Mouse (Mus musculus) CD4-positive helper T cell, adult 2 months (primary cell): ENCODE data around the gene Mtfr1l.
A peak's percentile ranks its signal among the peaks of the same experiment; 100 is the strongest.

Source experiments
- DNase-seq: peaks from one replicate; pipeline ENCODE4 v3.0.0-alpha.2; 2012; ENCODE audit warnings: low read depth, missing footprints, low spot score

The Mtfr1l gene

DNA sequence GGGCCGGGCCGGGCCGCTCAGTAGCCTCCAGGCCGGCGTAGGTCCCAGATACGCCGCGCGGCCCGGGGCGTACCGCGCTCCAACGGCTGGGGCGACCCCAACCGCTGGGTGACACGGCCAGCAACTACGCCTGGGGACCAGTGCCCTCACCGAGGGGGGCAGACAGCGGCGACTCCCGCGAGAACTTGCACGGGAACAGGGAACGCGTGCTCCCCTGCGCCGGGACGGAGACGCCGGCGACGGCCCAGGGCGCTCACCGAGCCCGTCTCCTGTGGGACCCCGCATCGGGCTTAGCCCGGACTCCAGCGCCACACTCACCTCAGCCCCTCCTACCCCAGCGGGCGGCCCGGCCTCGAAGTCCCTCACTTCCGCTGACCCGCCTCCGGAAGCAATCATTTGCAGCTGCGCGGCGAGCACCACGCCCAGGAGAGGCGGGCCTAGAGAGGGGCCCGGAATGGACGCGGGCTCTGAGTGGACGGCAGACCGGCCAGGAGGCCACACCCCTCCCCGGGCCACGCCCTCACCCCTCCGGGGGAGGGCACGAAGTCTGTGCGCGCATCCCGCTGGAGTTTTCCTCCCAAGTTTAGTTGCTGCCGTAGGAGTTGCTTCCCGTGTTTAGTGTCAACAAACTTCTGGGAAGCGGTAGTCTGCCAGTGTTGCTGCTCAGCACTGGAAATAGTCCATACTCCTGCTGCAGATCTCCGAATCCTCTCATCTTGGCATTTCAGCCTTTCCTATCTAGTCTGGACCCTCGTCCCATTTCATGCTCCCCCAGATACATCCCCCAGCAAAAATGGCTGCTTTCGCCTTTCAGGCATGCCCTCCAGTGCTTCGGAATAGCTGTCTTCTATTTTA lies at the start of gene Mtfr1l:
TSS of gene Mtfr1l (minus strand) at position 456 of the 855 bp plus-strand sequence.
- DNase-seq: peak; percentile 96

DNA sequence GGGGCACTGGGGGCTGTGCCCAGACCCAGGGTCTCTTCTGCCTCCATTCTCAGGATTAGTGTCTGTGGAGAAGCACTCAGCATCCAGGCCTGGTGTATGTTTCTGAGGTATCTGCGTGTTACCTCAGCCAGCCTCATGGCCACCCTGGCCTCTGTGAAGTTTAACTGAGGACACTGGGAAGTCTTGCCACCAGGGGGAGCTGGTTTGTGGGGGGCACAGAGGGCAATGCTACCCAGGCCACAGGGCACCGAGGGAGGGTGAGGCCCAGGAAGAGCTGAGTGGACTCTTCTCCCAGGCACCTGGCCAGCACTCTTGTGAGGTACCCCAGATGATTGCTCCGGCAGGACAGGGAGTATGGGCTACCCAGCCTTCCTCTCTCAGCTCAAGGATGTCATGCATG lies 48.3 kb upstream of the Mtfr1l start:
- peak; percentile 47 for DNase-seq

GRCm38 (mm10) chr4:134581365-134581764 lies 46.2 kb upstream of the Mtfr1l start:
- DNase-seq: no peak

- no peak for DNase-seq
Observed at GRCm38 (mm10) chr4:134580351-134581148, 45.4 kb upstream of the Mtfr1l start.

GRCm38 (mm10) chr4:134579620-134580019 lies 44.4 kb upstream of the Mtfr1l start:
- DNase-seq: no peak

GRCm38 (mm10) chr4:134579212-134579611 lies 44.0 kb upstream of the Mtfr1l start:
- no peak for DNase-seq

GRCm38 (mm10) chr4:134578407-134578806 lies 43.2 kb upstream of the Mtfr1l start:
- no peak for DNase-seq

DNA sequence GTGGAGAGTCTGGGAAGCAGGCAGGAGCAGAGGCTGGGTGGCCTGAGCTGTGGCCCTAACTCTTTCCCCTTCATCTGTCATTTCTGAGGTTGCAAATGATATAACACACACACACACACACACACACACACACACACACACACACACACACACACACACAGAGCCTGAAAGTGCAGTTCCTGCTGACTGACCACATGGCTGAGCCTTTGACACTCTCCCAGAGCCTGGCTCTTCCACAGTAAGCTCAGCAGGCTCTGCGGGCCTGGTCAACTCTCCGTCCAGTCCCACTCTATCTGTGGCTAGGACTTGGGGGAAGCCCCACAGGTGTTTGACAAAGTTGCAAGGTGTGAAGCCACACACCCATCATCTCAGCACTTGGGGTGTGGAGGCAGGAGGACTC lies 42.1 kb upstream of the Mtfr1l start:
- DNase-seq: no peak

- no peak for DNase-seq
Observed at GRCm38 (mm10) chr4:134575486-134575885, 40.3 kb upstream of the Mtfr1l start.

DNA sequence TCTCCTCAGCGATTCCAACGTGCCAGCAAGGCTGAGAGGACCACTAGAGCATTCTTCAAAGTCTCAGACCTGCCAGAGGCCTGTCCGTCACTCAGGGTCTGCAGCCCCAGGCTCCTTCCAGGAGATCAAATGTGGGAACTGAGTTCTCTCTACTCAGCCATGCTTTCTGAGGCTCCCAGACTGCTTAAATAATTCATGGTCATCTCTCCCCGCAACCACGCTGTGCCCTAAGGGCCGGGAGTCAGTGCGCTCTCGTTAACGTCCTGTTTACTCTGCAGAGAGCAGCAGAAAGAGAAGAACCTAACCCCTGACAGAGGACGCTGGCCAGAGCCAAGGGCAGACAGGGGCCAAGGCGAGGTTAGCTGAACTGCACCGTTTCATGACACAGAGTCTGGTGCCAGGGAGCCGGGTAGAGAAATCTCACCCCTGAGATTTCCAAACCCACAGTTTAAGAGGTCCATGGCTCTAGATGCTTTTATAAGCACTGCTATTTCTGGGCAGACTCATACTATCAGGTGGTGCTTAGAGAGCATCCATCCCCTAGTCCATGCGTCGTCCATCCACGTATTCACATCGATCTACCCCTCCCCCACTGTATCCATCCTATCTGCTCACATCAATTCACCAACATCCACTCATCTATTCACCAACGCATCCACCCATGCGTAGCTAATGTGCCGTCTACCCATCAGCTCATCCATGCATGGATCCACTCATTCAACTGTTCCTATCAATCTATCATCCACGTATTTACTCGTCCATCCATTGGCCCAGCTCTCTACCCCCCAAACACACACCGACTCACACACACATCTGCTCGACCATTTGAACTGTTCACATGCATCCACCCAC lies 37.5 kb upstream of the Mtfr1l start:
- DNase-seq: no peak

DNA sequence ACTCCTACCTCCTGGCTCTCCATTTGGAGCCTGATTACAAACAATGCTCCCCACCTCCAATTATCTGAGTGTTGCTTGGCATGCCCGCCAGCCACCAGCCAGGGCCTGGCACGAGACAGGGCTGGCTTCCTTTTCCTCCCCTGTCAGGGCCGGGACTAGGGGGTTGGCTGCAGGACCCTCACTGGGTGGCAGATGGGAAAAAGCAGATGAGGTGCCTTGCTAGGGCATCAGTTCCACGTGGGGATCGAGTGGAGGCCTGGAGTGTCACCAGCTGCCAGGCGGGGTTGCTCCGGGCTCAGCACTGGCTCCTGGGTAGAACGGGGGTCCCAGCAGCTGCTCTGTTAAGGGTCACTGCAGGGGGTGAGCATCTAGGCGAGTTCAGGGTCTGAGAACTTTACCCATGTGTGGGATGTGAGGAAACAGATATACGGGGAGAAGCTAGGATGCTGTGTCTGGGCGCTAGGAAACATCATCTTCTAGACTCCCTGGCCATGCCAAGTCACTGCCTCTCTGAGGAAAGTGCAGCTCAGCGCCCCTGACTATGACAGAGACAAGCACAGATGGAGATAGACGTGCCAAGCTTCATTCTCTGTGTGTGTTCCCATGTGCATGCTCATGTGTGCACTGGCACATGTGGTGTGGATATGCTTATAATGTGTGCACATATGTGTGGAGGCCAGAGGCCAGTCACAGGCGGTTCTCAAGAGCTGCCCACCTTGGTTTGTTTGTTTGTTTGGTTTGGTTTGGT lies 35.7 kb upstream of the Mtfr1l start:
- no peak for DNase-seq

DNA sequence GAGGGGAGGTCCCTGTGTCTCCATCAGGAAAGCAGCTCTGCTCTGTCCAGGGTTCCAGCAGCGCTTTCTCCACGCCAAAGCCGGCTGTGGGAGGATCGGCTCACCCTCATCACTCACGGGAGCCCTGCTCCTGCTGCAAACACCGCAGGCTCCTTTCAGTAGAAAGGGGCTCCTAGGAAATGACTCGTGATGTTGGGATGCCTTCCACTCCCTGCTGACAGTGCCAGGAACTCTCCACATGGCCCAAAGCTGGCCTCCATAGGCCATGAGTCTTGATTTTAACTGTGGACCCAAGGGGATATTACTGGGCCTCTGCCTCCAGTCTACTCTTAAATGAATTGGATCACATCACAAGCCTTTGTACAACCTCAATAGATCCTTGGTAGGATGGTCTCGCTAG lies 34.6 kb upstream of the Mtfr1l start:
- no peak for DNase-seq

DNA sequence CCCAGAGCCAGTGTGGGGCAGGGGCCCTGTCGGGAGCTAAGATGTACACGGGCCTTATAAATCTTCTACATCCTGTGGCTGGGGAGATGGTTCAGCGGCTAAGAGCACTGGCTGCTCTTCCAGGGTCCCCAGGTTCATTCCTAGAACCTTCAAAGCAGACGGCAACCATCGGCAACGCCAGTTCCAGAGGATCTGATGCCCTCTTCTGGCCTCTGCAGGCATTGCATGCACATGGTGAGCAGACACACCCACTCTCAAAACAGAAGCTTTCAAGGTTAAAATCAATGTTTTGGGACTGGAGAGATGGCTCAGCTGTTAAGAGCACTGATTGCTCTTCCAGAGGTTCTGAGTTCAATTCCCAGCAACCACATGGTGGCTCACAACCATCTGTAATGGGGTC lies 34.0 kb upstream of the Mtfr1l start:
- DNase-seq: no peak

DNA sequence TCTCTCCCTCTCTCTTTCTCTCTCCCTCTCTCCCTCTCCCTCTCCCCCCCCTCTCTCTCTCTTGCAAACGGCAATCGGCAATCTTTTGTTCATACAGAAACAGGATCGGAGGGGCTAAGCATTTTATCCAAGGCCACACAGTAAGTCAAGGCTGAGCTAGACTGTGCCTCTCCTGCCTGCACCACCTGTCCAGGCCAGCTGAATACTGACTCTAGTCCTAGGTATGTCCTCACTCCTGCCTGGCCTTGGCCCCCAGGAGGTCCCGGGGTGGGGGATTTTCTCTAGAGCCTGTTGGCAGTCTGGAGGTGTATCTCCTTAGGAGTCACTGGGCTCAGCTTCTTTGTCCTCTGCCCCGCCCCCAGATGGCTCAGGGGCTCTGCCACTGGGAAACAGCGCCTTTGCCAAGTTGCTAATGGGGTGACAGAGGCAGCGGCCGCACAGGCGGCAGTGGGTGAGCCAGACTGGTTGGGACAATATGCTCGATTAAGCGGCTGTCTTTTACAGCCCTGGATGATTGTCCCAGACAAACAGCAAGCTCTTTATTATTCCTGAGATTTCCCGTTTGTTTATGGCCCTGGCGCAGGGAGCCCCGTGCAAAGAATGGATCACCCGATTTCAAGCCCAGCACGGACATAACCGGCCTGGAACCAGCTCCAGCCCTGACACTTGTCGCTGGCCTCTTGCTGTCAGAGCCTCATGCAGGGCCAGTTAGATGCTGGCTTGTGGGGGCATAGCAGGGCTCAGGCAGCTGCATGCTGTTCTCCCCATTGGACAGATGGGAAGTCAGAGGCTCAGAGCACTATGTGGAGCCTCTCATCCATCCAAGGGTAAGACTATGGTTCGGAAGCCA lies 32.4 kb upstream of the Mtfr1l start:
- DNase-seq: no peak

DNA sequence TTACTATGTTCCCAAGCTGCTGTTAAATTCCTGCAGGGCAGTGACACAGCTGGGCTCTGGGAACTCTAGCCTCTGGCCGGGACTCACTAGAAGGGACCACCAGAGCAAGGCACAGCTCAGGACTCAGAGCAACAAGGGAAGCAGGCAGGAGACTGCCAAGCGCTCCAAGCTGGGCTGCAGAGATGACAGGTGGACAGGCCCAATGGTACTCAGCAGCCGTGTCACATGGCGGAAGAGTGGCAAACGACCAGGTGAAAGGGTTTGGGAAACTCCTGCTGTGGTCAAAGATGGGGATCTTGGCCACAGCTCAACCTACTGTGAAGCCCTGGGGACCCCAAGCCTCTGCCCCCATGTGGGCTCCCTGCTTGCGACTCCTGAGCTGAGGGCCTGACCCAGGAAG lies 28.9 kb upstream of the Mtfr1l start:
- DNase-seq: no peak

DNA sequence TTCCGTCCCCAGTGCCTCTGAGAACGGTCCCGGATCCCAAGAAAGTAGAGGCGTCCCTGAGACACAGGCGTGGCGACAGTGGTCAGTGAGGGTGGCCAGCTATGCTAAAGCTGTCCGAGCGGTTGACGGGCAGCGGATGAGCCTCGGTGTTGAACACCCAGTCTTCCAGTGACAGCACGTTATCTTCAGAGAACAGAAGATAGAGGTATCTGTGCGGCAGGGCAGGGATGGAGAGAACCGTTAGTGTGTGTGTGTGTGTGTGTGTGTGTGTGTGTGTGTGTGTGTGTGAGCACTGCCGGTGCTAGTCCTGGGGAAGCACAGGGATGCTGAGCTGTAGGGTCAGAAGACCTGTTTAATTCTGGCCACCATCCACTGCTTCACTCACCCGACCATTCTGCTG lies 28.4 kb upstream of the Mtfr1l start:
- DNase-seq: no peak

- DNase-seq: no peak
Observed at GRCm38 (mm10) chr4:134562014-134562413, 26.8 kb upstream of the Mtfr1l start.

DNA sequence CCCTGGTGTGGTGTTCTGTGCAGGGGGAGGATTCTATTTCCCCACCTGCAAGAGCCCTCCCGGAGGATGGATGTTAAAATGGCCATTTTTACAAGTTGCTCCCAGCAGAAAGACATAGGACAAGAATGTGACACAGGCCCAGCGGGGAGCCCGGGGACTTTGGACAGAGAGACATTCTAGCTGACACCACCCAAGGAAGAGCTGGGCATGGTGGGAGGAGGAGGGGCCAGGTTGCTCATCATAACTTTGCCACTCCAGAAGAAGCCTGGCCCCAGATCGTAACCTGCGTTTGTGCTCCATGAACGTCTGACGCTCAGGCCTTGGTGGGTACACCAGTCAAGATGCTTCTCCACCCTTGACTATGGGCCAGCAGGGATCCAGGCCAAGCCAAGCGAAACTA lies 25.5 kb upstream of the Mtfr1l start:
- no peak for DNase-seq

- no peak for DNase-seq
Observed at GRCm38 (mm10) chr4:134559154-134559553, 24.0 kb upstream of the Mtfr1l start.

GRCm38 (mm10) chr4:134558570-134559113 lies 23.5 kb upstream of the Mtfr1l start:
- DNase-seq: no peak
